Mouse (Mus musculus) inflammation-experienced regulatory T-cells, adult 6 months (primary cell): ENCODE data around the gene 1700003F12Rik. TPM values are rescaled to one million over a fixed set of nuclear protein-coding genes. Genes with fewer than 3 reads are reported as not detected.

ENCODE experiments used
- ATAC-seq: one replicate; pipeline ENCODE4 v1.8.0; 2017
- polyA plus RNA-seq, 3 experiments: library from polyadenylated mRNA; unstranded; fragments of 100-300 nt; shearing (Covaris generic); gene quantifications; one replicate each; pipeline ENCODE4 v1.2.1; 2017

Gene 1700003F12Rik
- polyA plus RNA-seq, 3 experiments from 2014 or later, result not detected

DNA sequence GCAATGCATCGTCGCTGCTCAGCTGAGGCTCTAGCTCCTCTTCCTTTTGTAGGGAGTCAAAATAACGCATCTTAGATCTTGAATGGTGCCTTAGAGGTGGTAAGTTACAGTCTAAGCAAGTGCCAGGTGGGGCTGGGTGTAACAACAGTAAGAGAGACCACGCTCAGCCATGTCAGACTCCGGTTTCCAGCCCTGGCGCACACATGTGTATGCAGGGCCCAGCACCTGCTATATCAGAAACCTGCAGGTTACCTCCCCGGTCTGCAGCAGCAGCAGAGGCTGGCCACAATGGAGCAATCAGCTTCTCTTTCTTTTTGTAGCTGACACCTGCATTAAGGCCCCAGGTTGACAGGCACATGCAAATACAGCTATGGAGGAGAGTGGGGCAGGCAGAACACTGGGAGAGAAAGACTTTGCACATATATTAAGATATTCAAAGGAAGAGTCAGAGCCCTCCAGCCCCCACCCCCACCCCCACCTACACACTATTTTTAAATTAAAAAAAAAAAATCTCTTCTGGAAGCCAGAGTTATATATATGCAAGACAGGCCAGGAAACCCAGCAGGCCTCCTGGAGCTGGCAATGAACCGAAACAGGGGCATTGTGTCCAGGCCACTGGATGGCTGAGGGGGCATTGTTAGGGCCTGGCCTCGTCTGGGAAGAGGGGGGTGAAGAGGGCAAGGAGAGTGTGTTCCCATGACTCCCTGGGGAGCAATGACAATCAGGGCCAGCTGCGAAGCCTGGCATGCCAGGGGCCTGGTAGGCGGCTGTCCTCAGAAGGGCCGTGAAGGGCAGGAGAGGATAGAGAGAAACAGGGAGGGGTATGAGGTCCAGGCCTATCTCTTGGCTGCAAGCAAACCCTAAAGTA lies 30.2 kb downstream of the 1700003F12Rik start:
- ATAC-seq, result no peak

GRCm38 (mm10) chr2:154577744-154578067 lies 30.8 kb downstream of the 1700003F12Rik start:
- ATAC-seq, result no peak

- ATAC-seq, result no peak
Observed at GRCm38 (mm10) chr2:154580586-154580985, 33.7 kb downstream of the 1700003F12Rik start.

DNA sequence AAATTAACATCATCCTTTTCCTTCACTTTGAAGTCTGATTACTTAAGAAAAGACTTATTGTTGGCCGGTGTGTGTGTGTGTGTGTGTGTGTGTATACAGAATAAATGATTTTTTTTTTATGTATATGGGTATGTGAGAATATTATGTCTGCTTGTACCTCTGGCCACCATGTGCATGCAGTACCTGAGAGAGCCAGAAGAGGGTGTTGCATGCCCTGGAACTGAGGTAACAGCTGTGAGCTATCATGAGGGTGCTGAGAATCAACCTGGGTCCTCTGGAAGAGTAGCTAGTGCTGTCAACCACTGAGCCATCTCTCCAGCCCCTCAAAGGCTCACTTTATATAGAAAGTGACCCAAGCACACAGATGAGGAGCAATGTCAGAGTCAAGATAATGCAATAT lies 34.5 kb downstream of the 1700003F12Rik start:
- ATAC-seq, result no peak

DNA sequence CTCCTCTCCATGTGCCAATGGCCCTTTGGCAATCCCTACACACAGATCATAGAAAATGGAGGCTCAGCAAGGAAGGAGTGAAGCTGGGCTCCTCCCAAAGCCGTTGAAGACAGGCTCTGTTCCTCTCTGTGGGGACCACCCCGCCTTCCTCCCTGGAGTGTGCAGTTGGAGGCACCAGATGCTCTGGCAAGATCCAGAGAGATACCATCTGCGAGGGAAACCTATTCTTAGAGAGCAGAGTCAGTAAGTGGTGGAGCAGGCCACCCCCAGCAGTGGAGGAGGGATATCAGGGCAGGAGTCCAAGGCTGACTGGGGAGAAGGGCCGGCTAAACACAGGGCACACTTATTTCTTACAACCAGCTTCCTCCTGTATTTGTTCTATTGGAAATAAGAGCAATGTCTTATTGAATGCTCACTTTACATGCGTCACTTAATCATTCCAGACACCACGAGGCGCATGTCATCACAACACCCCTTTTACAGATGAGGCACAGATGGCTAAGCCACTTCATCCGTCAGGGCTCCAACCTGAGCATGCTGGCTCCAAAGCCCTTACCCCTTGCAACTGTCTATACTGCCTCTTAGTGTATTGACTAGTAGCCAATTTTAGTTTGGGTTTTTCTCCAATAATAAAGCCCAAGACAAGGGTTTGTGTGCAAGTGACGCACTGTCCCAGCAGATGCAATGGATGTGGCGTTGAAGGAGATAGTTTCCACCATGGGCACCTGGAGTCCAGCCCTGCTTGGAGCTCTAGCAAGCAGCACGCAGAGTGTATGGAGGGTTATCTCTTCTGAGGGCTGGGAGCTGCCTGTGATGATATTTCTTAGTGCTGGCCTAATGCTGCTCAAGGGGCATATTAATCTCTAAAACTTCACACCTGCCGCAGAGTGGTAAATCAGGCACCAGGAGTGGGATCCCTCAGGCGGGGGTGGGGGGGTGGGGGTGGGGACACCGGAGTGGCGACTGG lies 37.3 kb downstream of the 1700003F12Rik start:
- ATAC-seq, result no peak

GRCm38 (mm10) chr2:154584931-154585601 lies 38.2 kb downstream of the 1700003F12Rik start:
- ATAC-seq, result no peak

DNA sequence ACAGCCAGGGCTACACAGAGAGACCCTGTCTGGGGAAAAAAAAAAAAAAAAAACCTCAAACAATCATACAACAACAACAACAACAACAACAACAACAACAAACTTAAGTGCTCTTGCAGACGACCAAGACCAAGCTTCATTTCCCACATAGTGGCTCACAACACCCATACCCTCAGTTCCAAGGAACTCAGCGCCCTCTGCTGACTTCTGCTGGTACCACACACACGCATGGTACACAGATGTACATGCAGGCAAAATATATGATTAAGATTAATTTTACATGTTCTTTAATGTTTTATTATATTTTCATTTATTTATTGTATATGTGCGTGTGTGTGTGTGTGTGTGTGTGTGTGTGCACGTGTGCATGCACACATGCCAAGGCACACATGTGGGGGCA lies 39.5 kb downstream of the 1700003F12Rik start:
- ATAC-seq, result no peak

DNA sequence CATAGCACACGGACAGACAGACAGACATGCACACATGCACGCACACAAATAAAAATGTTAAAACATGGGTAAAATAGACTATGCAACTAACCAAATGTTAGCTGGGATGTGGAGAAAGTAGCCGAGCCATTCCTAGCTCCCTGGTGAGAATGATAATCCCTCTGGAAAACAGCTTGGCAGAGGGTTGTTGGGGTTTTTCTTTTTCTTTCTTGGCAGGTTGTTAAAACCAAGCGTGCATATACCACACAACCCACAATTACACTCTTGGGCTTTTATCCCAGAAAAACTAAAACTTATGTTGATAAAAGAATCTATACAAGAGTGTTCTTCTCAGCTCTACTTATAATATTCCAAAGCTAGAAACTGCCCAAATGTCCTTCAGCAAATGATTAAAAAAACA lies 42.2 kb downstream of the 1700003F12Rik start:
- ATAC-seq, result no peak

DNA sequence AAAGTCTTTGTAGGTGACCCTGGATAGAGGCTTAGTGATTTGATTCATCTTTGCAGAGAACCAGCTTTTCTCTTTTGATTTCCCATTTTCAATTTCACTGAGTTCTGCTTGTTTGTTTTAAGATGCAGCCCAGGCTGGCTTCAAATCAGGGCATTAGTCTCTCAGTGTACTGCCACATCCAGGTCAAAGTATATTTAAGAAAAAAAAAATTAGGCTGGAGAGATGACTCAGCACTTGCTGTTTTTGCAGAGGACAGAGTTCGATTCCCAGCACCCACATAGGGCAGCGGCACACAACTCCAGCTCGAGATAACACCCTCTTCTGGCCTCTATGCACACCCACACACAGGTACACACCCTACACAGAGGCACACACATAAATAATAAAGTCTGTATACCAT lies 44.4 kb downstream of the 1700003F12Rik start:
- ATAC-seq, result no peak

- ATAC-seq, result peak; percentile 38
Observed at GRCm38 (mm10) chr2:154593025-154593424, 46.1 kb downstream of the 1700003F12Rik start.

DNA sequence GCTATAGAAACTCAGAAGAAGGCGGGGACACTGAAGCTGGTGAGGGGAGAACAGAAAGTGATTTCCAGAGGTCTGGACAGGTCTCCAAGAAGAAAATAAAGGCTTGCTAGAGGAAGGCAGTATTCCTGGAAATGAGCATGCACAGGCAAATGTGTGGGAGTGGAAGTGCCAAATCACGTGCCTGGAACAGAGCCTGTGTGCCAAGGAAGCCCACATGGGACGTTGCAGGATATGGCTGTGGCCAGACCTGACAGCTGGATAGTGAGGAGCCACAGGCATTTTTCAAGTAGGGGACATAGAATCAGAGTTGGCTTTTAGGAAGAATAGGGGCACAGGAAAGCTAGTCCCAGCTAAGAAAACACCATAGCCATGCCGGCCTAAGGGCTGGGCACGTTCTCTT lies 48.9 kb downstream of the 1700003F12Rik start:
- ATAC-seq, result no peak

DNA sequence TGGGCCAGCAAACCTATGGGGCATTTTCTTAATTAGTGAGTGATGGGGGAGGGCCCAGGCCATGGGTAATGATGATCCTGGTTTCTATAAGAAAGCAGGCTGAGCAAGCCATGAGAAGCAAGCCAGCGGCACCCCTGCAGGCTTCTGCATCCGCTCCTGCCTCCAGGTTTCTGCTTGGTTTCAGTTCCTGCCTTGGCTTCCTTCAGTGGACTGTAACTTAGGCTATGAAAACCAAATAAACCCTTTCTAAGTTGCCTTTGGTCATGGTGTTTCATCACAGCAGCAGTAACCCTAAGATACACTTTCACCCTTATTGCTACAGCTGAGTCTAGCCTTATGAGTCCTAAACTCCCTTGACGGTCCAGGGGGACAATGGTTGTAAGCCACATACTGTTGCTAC lies 50.5 kb downstream of the 1700003F12Rik start:
- no peak for ATAC-seq

Other genes starting within 250 kb of the 1700003F12Rik start
- not detected for gene Bpifb9b, start 239.9 kb upstream of the 1700003F12Rik start, polyA plus RNA-seq
- gene Cdk5rap1, start 174.1 kb upstream of the 1700003F12Rik start, polyA plus RNA-seq, result 10 to 100 TPM; 14.7 to 89.3 (median 50.7) TPM
- not detected for gene Snta1, start 139.0 kb upstream of the 1700003F12Rik start, polyA plus RNA-seq
- gene Cbfa2t2, start 110.6 kb upstream of the 1700003F12Rik start, polyA plus RNA-seq, result 10 to 100 TPM; 18.9 to 26.6 (median 25.6) TPM
- gene Actl10, start 4.7 kb downstream of the 1700003F12Rik start, polyA plus RNA-seq, result not detected
- 1 to 10 TPM in 2 of 3 experiments, not detected in 1; 1.1 TPM for gene Necab3, start 11.8 kb downstream of the 1700003F12Rik start, polyA plus RNA-seq
- 1 to 10 TPM; 1.3 to 2.6 (median 1.5) TPM for gene E2f1, start 22.8 kb downstream of the 1700003F12Rik start, polyA plus RNA-seq
- 10 to 100 TPM; 15.1 to 21.3 (median 20.2) TPM for gene Pxmp4, start 56.6 kb downstream of the 1700003F12Rik start, polyA plus RNA-seq
- gene Zfp341, start 66.2 kb downstream of the 1700003F12Rik start, polyA plus RNA-seq, result under 1 TPM in 2 of 3 experiments, not detected in 1; 0.59 to 0.88 TPM
- not detected for gene 4930519P11Rik, start 66.4 kb downstream of the 1700003F12Rik start, polyA plus RNA-seq
- 1 to 10 TPM; 2.8 to 6.5 (median 5.4) TPM for gene Chmp4b, start 104.6 kb downstream of the 1700003F12Rik start, polyA plus RNA-seq
- gene Gm14214, start 222.9 kb downstream of the 1700003F12Rik start, polyA plus RNA-seq, result not detected
- 10 to 100 TPM in 2 of 3 experiments, 1 to 10 TPM in 1; 8.0 to 32.4 (median 15.7) TPM for gene Raly, start 244.0 kb downstream of the 1700003F12Rik start, polyA plus RNA-seq
- not detected for gene a, start 244.3 kb downstream of the 1700003F12Rik start, polyA plus RNA-seq